Mouse (Mus musculus): ENCODE results near the gene Tnfrsf9. TPM values are rescaled to one million over a fixed set of nuclear protein-coding genes. Genes with fewer than 3 reads are reported as not detected.

Tnfrsf9 gene
- polyA plus RNA-seq, 1 experiment from 2014 or later, result 0.16 TPM

DNA sequence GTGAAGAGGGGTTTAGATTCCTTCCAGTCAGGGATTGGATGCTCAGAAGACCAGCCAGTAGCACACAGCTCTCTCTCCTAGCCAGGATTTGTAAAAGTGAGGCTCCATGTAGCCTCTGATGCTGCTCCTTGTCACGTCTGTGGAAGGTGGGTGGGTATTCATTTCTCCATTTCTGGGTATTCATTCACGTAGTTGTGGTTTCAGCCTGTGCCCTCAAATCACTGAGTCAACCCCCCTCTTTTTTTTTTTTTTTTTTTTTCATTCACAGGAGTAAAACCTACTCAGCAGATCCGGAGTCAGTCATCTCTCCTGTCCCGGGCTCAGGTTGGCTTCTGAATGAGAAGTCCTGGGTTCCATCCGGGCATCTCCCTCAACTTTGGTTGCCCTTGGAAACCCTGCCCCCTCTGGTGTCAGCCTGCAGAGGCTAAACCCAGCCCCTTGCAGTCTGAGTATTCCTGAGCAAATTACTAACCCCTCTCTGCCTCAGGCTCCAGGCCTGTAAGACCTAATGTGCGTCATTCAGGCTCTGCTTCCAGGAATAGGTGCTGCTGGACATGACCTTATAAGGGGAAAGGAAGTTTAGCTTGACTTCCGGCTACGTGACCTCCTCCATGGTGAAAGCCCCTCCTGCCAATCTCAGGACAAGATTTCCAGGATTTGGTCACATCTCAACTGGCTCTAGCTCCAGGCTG, 3.1 kb downstream of the Tnfrsf9 start:
- WGBS, result 75% methylated on average over 8 of the region's 8 CpGs
- Histone ChIP-seq H3K4me1 (replicated peaks) (peaks cover 18% of the 10 kb centered on the region), H3K4me2 (replicated peaks) (no peak overlapping the region), H3K9ac (replicated peaks) (no peak overlapping the region), H3K36me3 (no peaks in the 10 kb centered on the region), H3K9me3 (no peaks in the 10 kb centered on the region), H3K27ac (no peak overlapping the region), H3K4me3 (replicated peaks) (no peak overlapping the region), H3K27me3 (no peaks in the 10 kb centered on the region)
- ATAC-seq, result no peak

DNA sequence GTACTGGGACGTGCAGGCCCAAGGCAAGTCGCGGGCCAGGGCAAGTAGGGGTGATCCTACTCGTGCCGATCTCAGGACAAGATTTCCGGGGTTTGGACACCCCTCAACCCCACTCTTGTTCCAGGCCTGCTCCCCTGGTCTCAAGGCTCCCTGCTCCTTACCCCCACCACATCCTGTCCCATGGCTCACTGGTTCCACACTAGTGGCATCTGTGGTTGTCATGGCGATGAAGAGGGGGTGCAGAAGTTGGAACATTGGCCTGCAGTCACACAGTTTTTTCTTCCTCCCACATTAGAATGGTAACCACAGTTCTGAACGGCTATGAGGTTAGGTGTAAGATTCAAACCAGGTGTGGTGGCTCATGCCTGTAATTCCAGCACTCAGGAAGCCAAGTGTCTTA, 6.8 kb downstream of the Tnfrsf9 start:
- H3K4me1 ChIP-seq (replicated peaks), result no peaks in the 10 kb centered on the region
- H3K9me3 ChIP-seq, result no peaks in the 10 kb centered on the region
- no peak overlapping the region for H3K9ac ChIP-seq (replicated peaks)
- no peaks in the 10 kb centered on the region for H3K27me3 ChIP-seq
- no peak for ATAC-seq
- no peak overlapping the region for H3K4me2 ChIP-seq (replicated peaks)
- H3K4me3 ChIP-seq (replicated peaks), result no peak overlapping the region
- H3K27ac ChIP-seq, result no peak overlapping the region
- 89% methylated on average over 8 of the region's 8 CpGs for WGBS
- no peaks in the 10 kb centered on the region for H3K36me3 ChIP-seq

DNA sequence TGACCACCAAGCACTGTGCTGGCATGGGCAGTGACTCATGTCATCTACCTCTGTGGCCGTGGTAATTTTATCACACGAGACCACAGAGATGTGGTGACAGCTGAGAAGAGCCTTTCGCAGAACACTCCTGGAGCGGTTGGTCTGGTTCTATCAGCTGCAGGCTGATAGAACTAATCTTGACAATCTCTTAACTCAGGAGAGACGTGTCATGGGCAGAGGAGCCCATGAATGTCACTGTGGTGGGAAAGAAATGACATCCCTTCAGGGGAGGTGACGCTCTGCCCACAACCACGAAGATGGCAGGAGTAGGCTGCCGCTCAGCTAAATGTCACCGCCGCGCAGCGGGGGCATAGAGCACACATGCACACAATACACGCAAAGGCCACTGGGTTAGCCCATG, 9.9 kb downstream of the Tnfrsf9 start:
- Histone ChIP-seq H3K4me1 (replicated peaks) (0 out of 2 replicates have a peak, but pooled peaks cover 5% of the 10 kb centered on the region), H3K27me3 (no peaks in the 10 kb centered on the region), H3K36me3 (no peaks in the 10 kb centered on the region), H3K4me2 (replicated peaks) (no peak overlapping the region), H3K4me3 (replicated peaks) (no peak overlapping the region), H3K27ac (no peak overlapping the region), H3K9ac (replicated peaks) (no peak overlapping the region), H3K9me3 (no peaks in the 10 kb centered on the region)
- no peak for ATAC-seq
- WGBS, result 86% methylated on average over 13 of the region's 13 CpGs

- H3K9me3 ChIP-seq, result no peaks in the 10 kb centered on the region
- H3K9ac ChIP-seq (replicated peaks), result no peak overlapping the region
- 89% methylated on average over 6 of the region's 6 CpGs for WGBS
- no peak overlapping the region for H3K4me3 ChIP-seq (replicated peaks)
- H3K4me2 ChIP-seq (replicated peaks), result no peak overlapping the region
- no peak for ATAC-seq
- no peaks in the 10 kb centered on the region for H3K27me3 ChIP-seq
- no peaks in the 10 kb centered on the region for H3K36me3 ChIP-seq
- H3K27ac ChIP-seq, result no peak overlapping the region
- 0 out of 2 replicates have a peak, but pooled peaks cover 5% of the 10 kb centered on the region for H3K4me1 ChIP-seq (replicated peaks)
Observed at GRCm38 (mm10) chr4:150924936-150925335, 10.6 kb downstream of the Tnfrsf9 start.

- WGBS, result 57% methylated on average over 5 of the region's 5 CpGs
- Histone ChIP-seq H3K9me3 (no peaks in the 10 kb centered on the region), H3K4me1 (replicated peaks) (0 out of 2 replicates have a peak, but pooled peaks cover 5% of the 10 kb centered on the region), H3K9ac (replicated peaks) (no peak overlapping the region), H3K27ac (no peak overlapping the region), H3K4me2 (replicated peaks) (no peak overlapping the region), H3K27me3 (no peaks in the 10 kb centered on the region), H3K36me3 (no peaks in the 10 kb centered on the region), H3K4me3 (replicated peaks) (no peak overlapping the region)
- ATAC-seq, result no peak
Observed at GRCm38 (mm10) chr4:150925923-150926322, 11.6 kb downstream of the Tnfrsf9 start.

DNA sequence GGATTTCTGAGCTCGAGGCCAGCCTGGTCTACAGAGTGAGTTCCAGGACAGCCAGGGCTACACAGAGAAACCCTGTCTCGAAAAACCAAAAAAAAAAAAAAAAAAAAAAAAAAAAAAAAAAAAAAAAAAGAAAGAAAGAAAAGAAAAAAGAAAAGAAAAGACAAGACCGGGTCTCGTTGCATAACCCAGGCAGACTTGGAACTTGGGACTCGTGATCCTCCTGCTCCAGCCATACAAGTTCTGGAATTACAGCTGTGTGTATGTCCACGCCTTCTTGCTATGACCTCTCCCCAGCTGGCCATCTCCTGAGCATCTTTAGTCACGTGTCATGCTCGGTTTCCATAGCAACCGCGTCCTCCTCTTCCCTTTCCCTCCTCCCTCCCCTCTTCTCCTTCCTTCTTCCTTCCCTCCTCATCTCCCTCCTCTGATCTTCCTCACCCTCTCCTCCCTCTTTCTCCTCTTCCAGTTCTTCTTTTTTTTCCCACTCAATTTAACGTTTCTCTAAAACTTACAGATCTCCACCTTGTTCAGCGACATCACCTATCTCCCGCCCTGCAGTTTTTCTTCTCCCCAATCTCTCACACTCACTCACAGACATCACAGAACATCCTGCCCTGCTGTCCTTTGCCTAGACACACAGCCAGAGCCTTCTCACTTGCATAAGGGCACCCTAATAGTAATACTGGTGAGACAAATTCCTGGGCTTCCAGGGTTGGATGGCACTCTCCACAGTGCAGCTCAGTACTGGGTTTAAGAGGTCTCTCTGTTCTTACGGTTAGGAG, 12.8 kb downstream of the Tnfrsf9 start:
- Histone ChIP-seq H3K4me3 (replicated peaks) (no peak overlapping the region), H3K36me3 (no peaks in the 10 kb centered on the region), H3K4me1 (replicated peaks) (0 out of 2 replicates have a peak, but pooled peaks cover 5% of the 10 kb centered on the region), H3K9ac (replicated peaks) (no peak overlapping the region), H3K9me3 (no peaks in the 10 kb centered on the region), H3K27ac (no peak overlapping the region), H3K4me2 (replicated peaks) (no peak overlapping the region), H3K27me3 (no peaks in the 10 kb centered on the region)
- WGBS, result 55% methylated on average over 14 of the region's 14 CpGs
- no peak for ATAC-seq

GRCm38 (mm10) chr4:150927789-150928188, 13.4 kb downstream of the Tnfrsf9 start:
- ATAC-seq, result no peak
- Histone ChIP-seq H3K36me3 (no peaks in the 10 kb centered on the region), H3K27ac (no peak overlapping the region)

GRCm38 (mm10) chr4:150933503-150933902, 19.1 kb downstream of the Tnfrsf9 start:
- WGBS, result 62% methylated on average over 1 of the region's 1 CpGs
- Histone ChIP-seq H3K4me2 (replicated peaks) (no peak overlapping the region), H3K4me3 (replicated peaks) (no peak overlapping the region), H3K27me3 (no peaks in the 10 kb centered on the region), H3K36me3 (no peaks in the 10 kb centered on the region), H3K9me3 (no peaks in the 10 kb centered on the region), H3K4me1 (replicated peaks) (no peaks in the 10 kb centered on the region), H3K27ac (no peak overlapping the region), H3K9ac (replicated peaks) (no peak overlapping the region)
- no peak for ATAC-seq

More at GRCm38 (mm10) chr4:150927789-150928188, 13.4 kb downstream of the Tnfrsf9 start:
- no peaks in the 10 kb centered on the region for H3K27me3 ChIP-seq
- no peak overlapping the region for H3K4me3 ChIP-seq (replicated peaks)
- 70% methylated on average over 10 of the region's 10 CpGs for WGBS
- H3K9ac ChIP-seq (replicated peaks), result no peak overlapping the region
- 0 out of 2 replicates have a peak, but pooled peaks cover 5% of the 10 kb centered on the region for H3K4me1 ChIP-seq (replicated peaks)
- no peak overlapping the region for H3K4me2 ChIP-seq (replicated peaks)
- H3K9me3 ChIP-seq, result no peaks in the 10 kb centered on the region

- Histone ChIP-seq H3K4me2 (replicated peaks) (no peak overlapping the region), H3K9ac (replicated peaks) (no peak overlapping the region), H3K36me3 (no peaks in the 10 kb centered on the region), H3K27me3 (no peaks in the 10 kb centered on the region), H3K4me1 (replicated peaks) (no peaks in the 10 kb centered on the region), H3K4me3 (replicated peaks) (no peak overlapping the region), H3K27ac (no peak overlapping the region), H3K9me3 (no peaks in the 10 kb centered on the region)
- ATAC-seq, result no peak
- 82% methylated on average over 16 of the region's 16 CpGs for WGBS
Observed at GRCm38 (mm10) chr4:150937293-150938062, 23.1 kb downstream of the Tnfrsf9 start.

- Histone ChIP-seq H3K9me3 (no peaks in the 10 kb centered on the region), H3K9ac (replicated peaks) (no peak overlapping the region), H3K4me3 (replicated peaks) (no peak overlapping the region), H3K4me1 (replicated peaks) (no peaks in the 10 kb centered on the region), H3K36me3 (no peaks in the 10 kb centered on the region), H3K27me3 (no peaks in the 10 kb centered on the region), H3K4me2 (replicated peaks) (no peak overlapping the region), H3K27ac (no peak overlapping the region)
- no peak for ATAC-seq
- 67% methylated on average over 14 of the region's 14 CpGs for WGBS
Observed at GRCm38 (mm10) chr4:150938063-150938452, 23.7 kb downstream of the Tnfrsf9 start.

GRCm38 (mm10) chr4:150939991-150940651, 25.8 kb downstream of the Tnfrsf9 start:
- Histone ChIP-seq H3K27ac (no peak overlapping the region), H3K4me2 (replicated peaks) (no peak overlapping the region), H3K9me3 (no peaks in the 10 kb centered on the region), H3K4me1 (replicated peaks) (no peaks in the 10 kb centered on the region), H3K4me3 (replicated peaks) (no peak overlapping the region), H3K36me3 (no peaks in the 10 kb centered on the region), H3K27me3 (no peaks in the 10 kb centered on the region), H3K9ac (replicated peaks) (no peak overlapping the region)
- no peak for ATAC-seq
- WGBS, result 67% methylated on average over 13 of the region's 13 CpGs
